Mouse (Mus musculus) MEL (cell line): Measurements from ENCODE around the gene Tmc2. TPM values are rescaled to one million over a fixed set of nuclear protein-coding genes. Genes with fewer than 3 reads are reported as not detected.

Experiments
- DNase-seq: peaks from one replicate; pipeline ENCODE4 v3.0.0; 2011; ENCODE audit warnings: low read depth, low spot score
- H3K27ac ChIP-seq: 2 replicates; pipeline ENCODE4 v1.5.1; 2012; ENCODE audit warnings: low read depth, mild to moderate bottlenecking, control low read depth, low read length, moderate library complexity; ENCODE audit not compliant: control insufficient read depth
- H3K27me3 ChIP-seq, 2 experiments: fragments of 150-350 bp in 1 of 2; sonication (generic) in 1 of 2; 2 replicates each; pipeline ENCODE4 v1.6.1; 2012; ENCODE audit warnings: low read length in 2 of 2, mild to moderate bottlenecking in 2 of 2, improper control_type of control experiment in 1 of 2, moderate library complexity in 1 of 2; ENCODE audit not compliant: insufficient read depth in 2 of 2, control insufficient read depth in 1 of 2
- H3K36me3 ChIP-seq, 2 experiments: 2 replicates each; pipeline ENCODE4 v1.6.1; 2012 to 2014; ENCODE audit warnings: low read length in 2 of 2, improper control_type of control experiment in 1 of 2, inconsistent platforms in 1 of 2, mild to moderate bottlenecking in 1 of 2; ENCODE audit not compliant: insufficient read depth in 2 of 2, control insufficient read depth in 1 of 2
- H3K4me1 ChIP-seq, 2 experiments: fragments of 150-350 bp in 1 of 2; sonication (generic) in 1 of 2; 2 replicates each; pipeline ENCODE4 v1.6.1; 2012; ENCODE audit warnings: low read length in 2 of 2, improper control_type of control experiment in 1 of 2, mild to moderate bottlenecking in 1 of 2; ENCODE audit not compliant: insufficient read depth in 2 of 2, control insufficient read depth in 1 of 2
- H3K4me3 ChIP-seq, 2 experiments: fragments of 150-350 bp in 1 of 2; sonication (generic) in 1 of 2; 2 replicates each; pipeline ENCODE4 v1.5.1; 2012; ENCODE audit warnings: low read depth in 2 of 2, low read length in 2 of 2, mild to moderate bottlenecking in 2 of 2, moderate library complexity in 2 of 2, control low read depth in 1 of 2, improper control_type of control experiment in 1 of 2; ENCODE audit not compliant: control insufficient read depth in 1 of 2, insufficient read depth in 1 of 2
- H3K79me2 ChIP-seq: 2 replicates; pipeline ENCODE4 v1.6.1; 2012; ENCODE audit warnings: mild to moderate bottlenecking, low read length, moderate library complexity; ENCODE audit not compliant: control insufficient read depth, poor library complexity, insufficient read depth
- H3K9ac ChIP-seq: 2 replicates; pipeline ENCODE4 v1.6.1; 2012; ENCODE audit warnings: low read depth, mild to moderate bottlenecking, control low read depth, low read length, moderate library complexity; ENCODE audit not compliant: control insufficient read depth, poor library complexity, severe bottlenecking
- H3K9me3 ChIP-seq: fragments of 150-350 bp; sonication (generic); replicated peaks from 2 replicates; pipeline ENCODE4 v1.6.1; 2012; ENCODE audit warnings: mild to moderate bottlenecking, low read length, improper control_type of control experiment, moderate library complexity; ENCODE audit not compliant: insufficient read depth
- BHLHE40 ChIP-seq: IDR thresholded peaks from 2 replicates; pipeline ENCODE4 v1.6.1; 2012; ENCODE audit warnings: low read depth, mild to moderate bottlenecking, inconsistent platforms, low read length, improper control_type of control experiment, borderline replicate concordance
- CHD1 ChIP-seq: IDR thresholded peaks from 2 replicates; pipeline ENCODE4 v1.6.1; 2012; ENCODE audit warnings: low read depth, mild to moderate bottlenecking, inconsistent platforms, low read length, improper control_type of control experiment
- CTCF ChIP-seq, 3 experiments: IDR thresholded peaks in 2 of 3; conservative IDR thresholded peaks in 1 of 3; 2 replicates each; pipeline ENCODE4 v1.5.1; 2011 to 2012; ENCODE audit warnings: low read length in 3 of 3, low read depth in 2 of 3, mild to moderate bottlenecking in 2 of 3, improper control_type of control experiment in 1 of 3, inconsistent platforms in 1 of 3, mixed read lengths in 1 of 3, moderate library complexity in 1 of 3; ENCODE audit not compliant: control insufficient read depth in 1 of 3, insufficient read depth in 1 of 3, poor library complexity in 1 of 3, severe bottlenecking in 1 of 3
- GATA1 ChIP-seq: IDR thresholded peaks from 2 replicates; pipeline ENCODE4 v1.6.1; 2011; ENCODE audit warnings: low read depth, low read length, improper control_type of control experiment
- HCFC1 ChIP-seq: IDR thresholded peaks from 2 replicates; pipeline ENCODE4 v1.6.1; 2012; ENCODE audit warnings: low read depth, mild to moderate bottlenecking, inconsistent platforms, low read length, improper control_type of control experiment, moderate library complexity
- JUND ChIP-seq: IDR thresholded peaks from 2 replicates; pipeline ENCODE4 v1.6.1; 2011; ENCODE audit warnings: low read depth, mild to moderate bottlenecking, improper control_type of control experiment, low read length
- KAT2A ChIP-seq: conservative IDR thresholded peaks from 2 replicates; pipeline ENCODE4 v1.6.1; 2012; ENCODE audit warnings: low read depth, low read length, improper control_type of control experiment, inconsistent platforms
- MEF2A ChIP-seq: IDR thresholded peaks from 2 replicates; pipeline ENCODE4 v1.6.1; 2014; ENCODE audit warnings: low read depth, mild to moderate bottlenecking, inconsistent platforms, low read length, improper control_type of control experiment; ENCODE audit not compliant: poor library complexity, insufficient replicate concordance, severe bottlenecking; ENCODE audit errors: extremely low read depth
- POLR2AphosphoS2 ChIP-seq: IDR thresholded peaks from 2 replicates; pipeline ENCODE4 v1.6.1; 2011; ENCODE audit warnings: low read length, improper control_type of control experiment
- TBP ChIP-seq: IDR thresholded peaks from 2 replicates; pipeline ENCODE4 v1.8.0; 2011; ENCODE audit warnings: low read depth, low read length, improper control_type of control experiment
- UBTF ChIP-seq: IDR thresholded peaks from 2 replicates; pipeline ENCODE4 v1.6.1; 2012; ENCODE audit warnings: low read depth, mild to moderate bottlenecking, inconsistent platforms, low read length, improper control_type of control experiment, moderate library complexity, borderline replicate concordance; ENCODE audit not compliant: insufficient read depth
- USF1 ChIP-seq: IDR thresholded peaks from 2 replicates; pipeline ENCODE4 v1.6.1; 2014; ENCODE audit warnings: low read depth, mild to moderate bottlenecking, inconsistent platforms, low read length, improper control_type of control experiment, moderate library complexity
- USF2 ChIP-seq, 2 experiments: IDR thresholded peaks; 2 replicates each; pipeline ENCODE4 v1.6.1; 2011 to 2012; ENCODE audit warnings: improper control_type of control experiment in 2 of 2, low read length in 2 of 2, borderline replicate concordance in 1 of 2, inconsistent platforms in 1 of 2, low read depth in 1 of 2, mild to moderate bottlenecking in 1 of 2; ENCODE audit not compliant: insufficient read depth in 1 of 2
- ZC3H11A ChIP-seq: IDR thresholded peaks from 2 replicates; pipeline ENCODE4 v1.6.1; 2012; ENCODE audit warnings: low read depth, mild to moderate bottlenecking, inconsistent platforms, low read length, improper control_type of control experiment
- ZMIZ1 ChIP-seq: IDR thresholded peaks from 2 replicates; pipeline ENCODE4 v1.6.1; 2012; ENCODE audit warnings: low read depth, mild to moderate bottlenecking, inconsistent platforms, low read length, improper control_type of control experiment, moderate library complexity
- ZNF384 ChIP-seq: IDR thresholded peaks from 2 replicates; pipeline ENCODE4 v1.6.1; 2012; ENCODE audit warnings: low read depth, mild to moderate bottlenecking, inconsistent platforms, low read length, improper control_type of control experiment
- polyA plus RNA-seq, 2 experiments: library from polyadenylated mRNA; stranded (reverse) in 1 of 2; unstranded in 1 of 2; fragments of >175 nt in 1 of 2; fragments of >200 nt in 1 of 2; gene quantifications; 2 replicates each; pipeline versions ENCODE4 v1.2.1 to v1.2.4; 2012; ENCODE audit warnings: low replicate concordance in 2 of 2, low read depth in 1 of 2; ENCODE audit not compliant: insufficient read length in 2 of 2, insufficient read depth in 1 of 2, missing spikeins in 1 of 2
- total RNA-seq: library from RNA; depleted of rRNA; stranded (reverse); fragments of 300-350 nt; gene quantifications from 2 replicates; pipeline ENCODE4 v1.2.3, GENCODE M21; 2012

The Tmc2 gene
- total and polyA plus RNA-seq, 3 experiments = not detected

- TF ChIP-seq KAT2A (no peak), GATA1 (peak; percentile 29; the same call in 1 of the 2 replicates)
- Histone ChIP-seq H3K36me3 (peaks cover 0 to 14% of the 10 kb centered on the region in 2 experiments; a peak in 2 of 4 replicates), H3K27me3 (peaks cover 0 to 2% of the 10 kb centered on the region in 2 experiments; a peak in 1 of 4 replicates), H3K4me1 (peaks cover 8 to 15% of the 10 kb centered on the region in 2 experiments), H3K9me3 (no peaks in the 10 kb centered on the region), H3K4me3 (no peak overlapping the region), H3K79me2 (no peaks in the 10 kb centered on the region), H3K27ac (no peak overlapping the region), H3K9ac (no peak overlapping the region)
- DNase-seq = peak; percentile 57
Observed at GRCm38 (mm10) chr2:130256762-130257161, 61.8 kb downstream of the Tmc2 start.

- TF ChIP-seq TBP (no peak), BHLHE40 (0 out of 2 replicates have a peak, but pooled peaks have one; percentile 31)
- Histone ChIP-seq H3K9me3 (no peaks in the 10 kb centered on the region), H3K27ac (no peak overlapping the region), H3K4me3 (no peak overlapping the region), H3K4me1 (peaks cover 16 to 45% of the 10 kb centered on the region in 2 experiments), H3K9ac (no peak overlapping the region), H3K79me2 (no peaks in the 10 kb centered on the region), H3K36me3 (peaks cover 0 to 37% of the 10 kb centered on the region in 2 experiments; a peak in 2 of 4 replicates), H3K27me3 (no peaks in the 10 kb centered on the region)
- peak; percentile 52 for DNase-seq
Observed at GRCm38 (mm10) chr2:130260822-130261221, 65.8 kb downstream of the Tmc2 start.

DNA sequence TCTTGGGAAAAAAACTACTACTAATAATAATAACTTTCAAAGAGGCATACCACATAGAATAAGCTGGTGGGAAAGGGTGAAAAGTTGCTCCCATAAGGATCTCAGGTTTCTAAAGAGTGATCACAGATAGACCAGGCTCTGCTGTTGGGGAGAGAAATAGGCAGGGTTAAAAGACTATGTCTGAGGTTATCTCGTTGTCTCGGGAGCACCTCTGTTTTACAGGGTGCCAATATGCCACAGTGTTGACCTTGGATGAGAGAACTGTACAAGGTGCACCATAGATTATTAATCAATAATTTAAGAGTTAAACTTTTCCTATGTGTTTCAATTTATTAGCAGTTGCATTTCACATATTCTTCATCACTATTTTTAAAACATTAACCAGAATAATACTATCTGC is 66.9 kb downstream of the Tmc2 start:
- no peaks in the 10 kb centered on the region for H3K79me2 ChIP-seq
- peaks cover 0 to 36% of the 10 kb centered on the region in 2 experiments; a peak in 2 of 4 replicates for H3K36me3 ChIP-seq
- H3K4me1 ChIP-seq = peaks cover 16 to 43% of the 10 kb centered on the region in 2 experiments
- no peak overlapping the region for H3K9ac ChIP-seq
- H3K27ac ChIP-seq = no peak overlapping the region
- no peak for DNase-seq
- H3K4me3 ChIP-seq = no peak overlapping the region
- H3K9me3 ChIP-seq = no peaks in the 10 kb centered on the region
- no peaks in the 10 kb centered on the region for H3K27me3 ChIP-seq
- TF ChIP-seq POLR2AphosphoS2 (no peak), CTCF (IDR thresholded peaks at IDR 0.05 in 2 of 3, conservative IDR thresholded peaks at IDR 0.05 in 1 of 3; ENCODE audit: control insufficient read depth in 1 of 3, insufficient read depth in 1 of 3, low read depth in 2 of 3, low read length in 3 of 3, poor library complexity in 1 of 3, severe bottlenecking in 1 of 3) (no peak), MEF2A (no peak), ZMIZ1 (no peak), USF1 (no peak), TBP (no peak), UBTF (no peak), USF2 (IDR thresholded peaks at IDR 0.05; ENCODE audit: borderline replicate concordance in 1 of 2, insufficient read depth in 1 of 2, low read depth in 1 of 2, low read length in 2 of 2) (no peak), HCFC1 (no peak), ZC3H11A (no peak), CHD1 (no peak), JUND (no peak), ZNF384 (no peak)
- TF ChIP-seq, all 39 proteins: peak for 0
